Mouse (Mus musculus): Measurements from ENCODE around the gene Tfap4. TPM values are rescaled to one million over a fixed set of nuclear protein-coding genes. Genes with fewer than 3 reads are reported as not detected.
"Not testable (repeated sequence)": the region's sequence is repeated elsewhere in the genome, so short reads cannot be mapped to it uniquely, and the experiment has no call there.

Gene Tfap4
- polyA plus RNA-seq, 1 experiment from 2014 or later, result 17.5 TPM

DNA sequence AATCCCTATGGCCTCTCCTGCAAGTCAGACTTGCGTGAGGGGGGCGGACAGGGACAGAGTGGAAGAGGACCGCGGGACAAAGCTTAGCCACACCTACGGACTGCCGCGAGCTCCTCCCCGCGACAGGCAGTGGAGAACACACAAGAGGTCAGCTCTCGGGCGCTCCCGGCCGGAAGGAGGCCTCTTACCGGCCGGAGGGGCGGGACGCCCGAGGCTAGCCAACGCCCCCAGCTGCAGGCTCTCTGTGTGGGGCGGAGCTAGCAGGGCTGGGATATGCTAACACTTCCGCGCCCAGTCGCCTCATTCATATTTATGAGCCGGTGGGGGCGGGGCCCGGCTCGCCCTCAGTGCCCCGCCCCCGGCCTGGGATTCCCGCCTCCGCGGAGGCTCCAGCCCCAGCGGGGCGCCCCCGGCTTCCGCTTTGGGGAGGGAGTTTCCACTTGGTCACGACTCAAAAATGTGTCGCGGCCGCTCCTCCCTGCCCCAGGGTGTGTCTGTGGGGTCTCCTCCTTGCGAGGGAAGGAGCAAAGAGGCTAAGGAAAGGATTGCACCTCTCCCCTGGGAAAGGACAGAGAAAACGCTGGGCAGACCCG is 27.0 kb upstream of the Tfap4 start:
- H3K36me3 ChIP-seq, result peaks cover 17% of the 10 kb centered on the region
- WGBS, result 1% methylated on average over 43 of the region's 43 CpGs
- no peaks in the 10 kb centered on the region for H3K27me3 ChIP-seq (ENCODE audit: insufficient read depth, poor library complexity, severe bottlenecking)
- H3K4me1 ChIP-seq, result peaks cover 28% of the 10 kb centered on the region
- peak overlapping the region; percentile 94 for H3K27ac ChIP-seq
- H3K4me3 ChIP-seq, result peak overlapping the region; percentile 59
- no peaks in the 10 kb centered on the region for H3K9me3 ChIP-seq
- DNase-seq (ENCODE audit: low spot score), result peak; percentile 99

DNA sequence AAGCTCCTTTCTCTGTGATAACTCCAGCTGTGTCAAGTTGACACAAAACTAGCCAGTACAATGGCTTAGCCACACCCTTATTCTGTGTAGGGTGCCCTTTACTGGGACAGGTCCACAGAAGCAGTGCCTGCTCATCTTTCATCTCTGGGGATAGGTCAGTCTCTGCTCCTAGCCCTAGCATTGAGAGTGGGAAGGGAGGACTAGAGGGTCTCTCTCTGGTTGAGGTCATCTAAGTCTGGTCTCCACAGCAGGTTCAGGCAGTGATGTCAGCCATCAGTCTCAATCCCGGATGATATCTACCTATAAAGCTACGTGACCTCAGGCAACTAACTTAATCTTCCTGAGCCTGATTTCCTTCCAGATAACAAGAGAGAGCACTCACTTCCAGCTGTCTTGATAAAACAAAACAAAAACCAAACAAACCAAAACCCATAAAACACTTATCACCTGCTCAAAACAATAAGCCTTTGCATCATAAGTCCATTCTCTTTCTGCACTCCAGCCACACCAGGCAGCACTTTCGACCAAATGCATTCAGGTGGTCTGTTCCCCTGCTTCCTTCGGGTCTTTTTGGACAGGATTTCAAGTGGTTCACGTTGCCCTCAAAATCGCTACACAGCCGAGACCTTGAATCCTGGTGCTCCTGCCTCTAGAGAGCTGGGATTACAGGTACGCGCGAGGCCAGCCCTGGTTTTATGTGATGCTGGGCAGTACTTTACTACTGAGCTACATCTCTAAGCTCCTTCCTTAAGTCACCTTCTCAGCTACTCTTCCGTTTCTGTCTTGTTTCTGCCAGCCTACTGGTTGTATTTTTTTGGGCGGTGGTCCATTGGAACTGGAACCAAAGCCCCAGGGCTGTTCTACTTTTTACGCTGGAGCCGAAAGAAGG is 26.2 kb upstream of the Tfap4 start:
- Histone ChIP-seq H3K9me3 (no peaks in the 10 kb centered on the region), H3K27me3 (ENCODE audit: insufficient read depth, poor library complexity, severe bottlenecking) (no peaks in the 10 kb centered on the region), H3K36me3 (peaks cover 12% of the 10 kb centered on the region), H3K4me1 (peaks cover 28% of the 10 kb centered on the region), H3K27ac (peak overlapping the region; percentile 94), H3K4me3 (peak overlapping the region; percentile 59)
- no peak for DNase-seq (ENCODE audit: low spot score)
- WGBS, result 6% methylated on average over 14 of the region's 14 CpGs

DNA sequence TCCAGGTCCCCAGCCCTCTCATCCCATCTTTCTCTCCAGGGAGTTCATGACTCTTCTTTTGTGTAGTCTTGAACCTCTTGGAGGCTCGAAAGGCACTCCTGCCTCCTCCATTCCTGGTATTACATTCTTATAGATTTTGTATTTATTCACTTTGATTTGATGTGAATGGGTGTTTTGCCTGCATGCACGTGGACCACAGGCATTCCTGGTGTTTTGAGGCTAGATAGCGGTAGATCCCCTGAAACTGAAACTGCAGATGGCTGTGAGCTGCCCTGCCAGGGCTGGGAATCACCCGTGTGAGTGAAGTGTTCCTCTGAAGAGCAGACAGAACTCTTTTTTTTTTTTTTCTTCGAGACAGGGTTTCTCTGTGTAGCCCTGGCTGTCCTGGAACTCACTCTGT is 24.8 kb upstream of the Tfap4 start:
- no peak overlapping the region for H3K4me3 ChIP-seq
- H3K36me3 ChIP-seq, result 0 out of 2 replicates have a peak, but pooled peaks cover under 1% of the 10 kb centered on the region
- DNase-seq (ENCODE audit: low spot score), result no peak
- H3K9me3 ChIP-seq, result no peaks in the 10 kb centered on the region
- H3K27ac ChIP-seq, result no peak overlapping the region; the same call in 1 of the 2 replicates
- no peaks in the 10 kb centered on the region for H3K27me3 ChIP-seq (ENCODE audit: insufficient read depth, poor library complexity, severe bottlenecking)
- 69% methylated on average over 5 of the region's 5 CpGs for WGBS
- H3K4me1 ChIP-seq, result peaks cover 28% of the 10 kb centered on the region

DNA sequence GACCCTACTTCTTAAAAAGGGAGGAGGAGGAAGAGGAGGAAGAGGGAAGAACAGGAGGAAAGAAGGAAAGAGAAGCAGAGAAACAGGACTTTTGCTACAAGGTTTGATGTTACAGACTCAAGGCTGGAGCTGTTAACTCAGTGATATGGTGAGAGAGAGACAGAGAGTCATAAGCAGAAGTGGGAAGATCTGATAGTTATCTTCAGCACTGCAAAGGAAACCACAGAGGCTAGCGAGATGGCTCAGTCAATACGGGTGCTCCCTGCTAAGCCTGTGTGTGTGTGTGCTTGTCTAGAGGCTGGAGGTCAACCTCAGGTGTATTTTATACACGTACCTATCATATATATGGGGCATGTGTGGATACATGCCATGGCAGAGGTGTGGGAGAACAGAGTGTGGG is 24.2 kb upstream of the Tfap4 start:
- Histone ChIP-seq H3K36me3 (no peaks in the 10 kb centered on the region), H3K27me3 (ENCODE audit: insufficient read depth, poor library complexity, severe bottlenecking) (no peaks in the 10 kb centered on the region), H3K4me1 (peaks cover 32% of the 10 kb centered on the region), H3K27ac (no peak overlapping the region), H3K4me3 (no peak overlapping the region), H3K9me3 (no peaks in the 10 kb centered on the region)
- WGBS, result 74% methylated on average over 3 of the region's 3 CpGs
- no peak for DNase-seq (ENCODE audit: low spot score)

DNA sequence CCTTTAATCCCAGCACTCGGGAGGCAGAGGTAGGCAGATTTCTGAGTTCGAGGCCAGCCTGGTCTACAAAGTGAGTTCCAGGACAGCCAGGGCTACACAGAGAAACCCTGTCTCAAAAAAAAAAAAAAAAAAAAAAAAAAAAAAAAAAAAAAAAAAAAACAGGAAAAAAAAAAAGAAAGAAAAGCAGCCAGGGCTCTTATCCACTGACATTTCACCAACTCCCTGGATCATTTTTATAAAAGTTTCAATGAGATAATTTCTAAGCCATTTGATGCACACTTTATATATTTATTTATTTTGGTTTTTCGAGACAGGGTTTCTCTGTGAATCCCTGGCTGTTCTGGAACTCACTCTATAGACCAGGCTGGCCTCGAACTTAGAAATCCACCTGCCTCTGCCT is 21.5 kb upstream of the Tfap4 start:
- H3K27ac ChIP-seq; DNase-seq (ENCODE audit: low spot score); H3K9me3 ChIP-seq; H3K27me3 ChIP-seq (ENCODE audit: insufficient read depth, poor library complexity, severe bottlenecking); H3K4me3 ChIP-seq; H3K36me3 ChIP-seq: not testable (repeated sequence)
- peaks cover 16% of the 10 kb centered on the region for H3K4me1 ChIP-seq
- WGBS, result 69% methylated on average over 4 of the region's 4 CpGs

DNA sequence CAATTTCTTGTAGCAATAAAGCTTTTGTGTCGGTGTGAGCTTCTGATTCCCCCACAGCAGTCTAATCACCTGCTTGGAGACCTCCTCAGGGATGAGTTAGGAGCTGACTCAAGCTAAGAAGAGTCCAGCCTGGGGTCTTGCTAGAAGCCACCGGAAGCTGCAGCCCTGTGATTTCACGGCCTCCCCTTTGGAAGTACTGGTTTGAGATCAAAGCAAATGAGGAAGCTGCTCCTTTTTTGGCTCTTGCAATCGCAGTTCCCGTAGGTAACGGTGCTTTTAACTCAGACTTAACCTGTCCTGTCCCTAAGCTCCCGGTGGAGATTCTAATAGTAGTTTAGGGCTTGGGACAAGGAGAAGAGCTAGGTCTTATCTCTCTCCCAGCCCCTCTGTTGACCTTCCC is 19.0 kb upstream of the Tfap4 start:
- Histone ChIP-seq H3K27me3 (ENCODE audit: insufficient read depth, poor library complexity, severe bottlenecking) (no peaks in the 10 kb centered on the region), H3K4me1 (peaks cover 9% of the 10 kb centered on the region), H3K4me3 (no peak overlapping the region), H3K27ac (0 out of 2 replicates have a peak overlapping the region, but pooled peaks have one; percentile 42), H3K36me3 (no peaks in the 10 kb centered on the region), H3K9me3 (no peaks in the 10 kb centered on the region)
- 61% methylated on average over 7 of the region's 7 CpGs for WGBS
- DNase-seq (ENCODE audit: low spot score), result no peak

DNA sequence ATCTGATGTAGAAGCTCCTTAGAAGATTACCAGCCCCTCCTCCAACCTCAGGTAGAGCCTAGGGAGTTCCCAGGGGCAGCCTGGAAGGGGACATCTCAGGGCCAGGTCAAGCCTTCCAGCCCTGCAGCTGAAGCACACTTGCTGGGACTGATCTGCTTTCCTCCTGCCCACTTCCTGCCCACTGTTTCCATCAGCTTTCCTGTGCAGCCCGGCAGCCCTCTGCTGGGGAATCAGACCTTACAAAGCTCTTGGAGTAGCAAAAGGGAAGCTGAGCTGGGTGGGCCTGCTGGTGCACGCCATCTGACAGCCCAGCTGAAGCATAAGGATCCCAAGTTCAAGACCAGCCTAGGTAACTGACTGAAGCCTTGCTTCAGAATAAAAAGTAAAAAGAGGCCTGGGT is 17.2 kb upstream of the Tfap4 start:
- no peaks in the 10 kb centered on the region for H3K27me3 ChIP-seq (ENCODE audit: insufficient read depth, poor library complexity, severe bottlenecking)
- no peak overlapping the region for H3K27ac ChIP-seq
- no peaks in the 10 kb centered on the region for H3K9me3 ChIP-seq
- H3K4me1 ChIP-seq, result peaks cover 9% of the 10 kb centered on the region
- DNase-seq (ENCODE audit: low spot score), result no peak
- WGBS, result 47% methylated on average over 2 of the region's 2 CpGs
- no peaks in the 10 kb centered on the region for H3K36me3 ChIP-seq
- no peak overlapping the region for H3K4me3 ChIP-seq

DNA sequence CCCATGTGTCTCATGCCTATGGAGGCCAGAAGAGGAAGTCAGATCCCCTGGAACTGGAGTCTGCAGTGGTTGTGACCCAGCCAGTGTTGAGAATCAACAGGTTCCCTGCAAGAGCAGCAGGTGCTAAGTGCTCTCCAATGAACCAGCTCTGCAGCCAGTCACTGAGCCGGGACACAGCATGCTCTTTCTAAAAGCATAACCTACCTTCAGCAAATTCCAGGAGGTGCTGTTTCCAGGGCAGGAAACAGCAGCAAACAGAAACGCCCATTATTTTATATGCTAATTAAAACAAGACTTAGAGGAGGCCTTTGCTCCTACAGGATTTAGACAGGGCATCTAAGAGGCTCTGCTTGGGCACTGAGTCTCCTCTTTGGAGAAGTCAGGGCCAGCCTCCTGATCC is 16.4 kb upstream of the Tfap4 start:
- no peaks in the 10 kb centered on the region for H3K9me3 ChIP-seq
- no peak overlapping the region for H3K27ac ChIP-seq
- no peaks in the 10 kb centered on the region for H3K27me3 ChIP-seq (ENCODE audit: insufficient read depth, poor library complexity, severe bottlenecking)
- H3K4me3 ChIP-seq, result no peak overlapping the region
- H3K4me1 ChIP-seq, result peaks cover 12% of the 10 kb centered on the region
- DNase-seq (ENCODE audit: low spot score), result no peak
- no peaks in the 10 kb centered on the region for H3K36me3 ChIP-seq
- 58% methylated on average over 2 of the region's 2 CpGs for whole genome bisulfite sequencing

DNA sequence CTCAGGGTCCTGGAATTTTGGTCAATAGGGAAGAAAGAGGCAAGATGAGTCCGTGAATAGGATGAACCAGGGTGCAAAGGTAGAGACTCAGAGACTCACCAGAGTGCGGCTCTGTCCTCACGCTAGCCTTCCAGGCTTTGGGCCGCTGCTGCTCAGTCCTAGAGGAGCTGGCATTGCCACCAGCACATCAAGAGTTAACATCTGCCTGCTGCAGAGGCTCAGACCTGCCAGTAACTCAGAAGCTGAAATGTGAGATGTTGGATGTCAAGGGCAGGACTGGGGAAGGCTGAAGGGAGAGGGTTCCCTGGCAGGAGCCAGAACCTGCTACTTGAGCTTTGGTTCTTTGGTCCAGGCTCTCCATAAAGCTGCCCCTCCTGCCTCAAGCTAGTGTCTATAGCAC is 11.1 kb upstream of the Tfap4 start:
- peaks cover 14% of the 10 kb centered on the region for H3K4me1 ChIP-seq
- no peaks in the 10 kb centered on the region for H3K36me3 ChIP-seq
- 58% methylated on average over 4 of the region's 4 CpGs for WGBS
- no peak overlapping the region for H3K4me3 ChIP-seq
- no peaks in the 10 kb centered on the region for H3K27me3 ChIP-seq (ENCODE audit: insufficient read depth, poor library complexity, severe bottlenecking)
- H3K9me3 ChIP-seq, result no peaks in the 10 kb centered on the region
- peak overlapping the region; percentile 49; the same call in 1 of the 2 replicates for H3K27ac ChIP-seq
- no peak for DNase-seq (ENCODE audit: low spot score)

DNA sequence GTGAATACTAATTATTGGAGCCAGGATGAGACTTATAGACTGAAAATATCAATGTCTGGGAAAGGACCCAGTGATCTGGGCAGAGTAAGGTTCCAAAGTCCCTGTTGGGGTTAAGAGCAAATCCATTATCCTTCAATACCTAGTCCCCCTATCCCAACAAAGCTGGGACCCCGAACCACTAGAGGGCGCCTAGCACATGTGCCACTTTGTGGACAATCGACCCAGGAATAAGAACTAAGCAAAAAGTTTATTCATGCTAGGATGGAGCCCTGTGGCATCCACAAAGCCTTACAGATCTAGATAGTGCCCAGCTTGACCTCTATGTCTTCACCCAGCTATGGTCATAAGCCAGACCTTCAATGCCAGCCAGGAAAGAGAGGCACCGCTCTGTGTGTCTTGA is 8.3 kb upstream of the Tfap4 start:
- Histone ChIP-seq H3K9me3 (no peaks in the 10 kb centered on the region), H3K36me3 (no peaks in the 10 kb centered on the region), H3K27me3 (ENCODE audit: insufficient read depth, poor library complexity, severe bottlenecking) (no peaks in the 10 kb centered on the region), H3K27ac (no peak overlapping the region), H3K4me1 (peaks cover 14% of the 10 kb centered on the region), H3K4me3 (no peak overlapping the region)
- 20% methylated on average over 4 of the region's 4 CpGs for WGBS
- DNase-seq (ENCODE audit: low spot score), result peak; percentile 87

DNA sequence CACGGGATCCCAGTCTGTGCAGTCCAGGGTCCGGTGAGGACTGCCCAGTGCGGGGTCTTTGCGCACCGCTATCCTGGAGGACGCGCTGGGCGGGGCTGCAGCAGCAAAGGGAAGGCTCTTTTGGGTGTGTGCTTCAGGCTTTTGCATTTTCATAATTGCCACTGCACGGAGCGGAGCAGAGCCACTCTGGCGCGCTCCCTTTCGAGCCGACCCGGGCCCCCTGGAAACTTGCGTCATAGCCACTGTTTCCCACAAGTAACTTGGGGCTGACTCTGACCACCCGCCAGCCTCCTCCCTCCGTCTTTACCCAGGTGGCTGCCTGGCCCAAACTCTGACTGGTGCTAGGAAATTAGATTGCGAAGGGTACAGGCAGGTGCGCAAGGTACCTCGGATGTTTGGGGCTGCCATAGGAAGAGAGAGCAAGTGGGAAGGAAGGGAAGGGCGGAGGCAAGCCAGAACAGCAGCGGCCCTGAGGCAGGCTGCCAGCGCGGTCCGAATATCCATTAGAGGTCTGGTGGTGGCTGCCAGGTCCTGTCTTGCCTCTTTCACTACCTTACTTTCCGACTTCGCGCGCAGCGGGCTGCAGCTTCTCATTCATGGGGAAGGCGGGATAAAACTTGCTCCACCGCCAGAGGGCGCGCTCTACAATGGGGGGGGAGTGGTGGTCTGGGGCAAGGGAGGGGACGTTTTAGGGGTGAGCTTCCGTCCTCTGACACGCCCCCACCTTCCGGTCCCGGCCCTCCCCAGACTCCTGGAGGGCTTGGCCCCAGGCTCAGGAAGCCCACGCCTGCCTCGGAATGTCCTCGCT is 695 bp upstream of the Tfap4 start:
- peak; percentile 91 for DNase-seq (ENCODE audit: low spot score)
- Histone ChIP-seq H3K36me3 (no peaks in the 10 kb centered on the region), H3K27ac (peak overlapping the region; percentile 92), H3K4me1 (peaks cover 24% of the 10 kb centered on the region), H3K4me3 (peak overlapping the region; percentile 71), H3K9me3 (no peaks in the 10 kb centered on the region), H3K27me3 (ENCODE audit: insufficient read depth, poor library complexity, severe bottlenecking) (no peaks in the 10 kb centered on the region)
- 2% methylated on average over 43 of the region's 43 CpGs for WGBS

DNA sequence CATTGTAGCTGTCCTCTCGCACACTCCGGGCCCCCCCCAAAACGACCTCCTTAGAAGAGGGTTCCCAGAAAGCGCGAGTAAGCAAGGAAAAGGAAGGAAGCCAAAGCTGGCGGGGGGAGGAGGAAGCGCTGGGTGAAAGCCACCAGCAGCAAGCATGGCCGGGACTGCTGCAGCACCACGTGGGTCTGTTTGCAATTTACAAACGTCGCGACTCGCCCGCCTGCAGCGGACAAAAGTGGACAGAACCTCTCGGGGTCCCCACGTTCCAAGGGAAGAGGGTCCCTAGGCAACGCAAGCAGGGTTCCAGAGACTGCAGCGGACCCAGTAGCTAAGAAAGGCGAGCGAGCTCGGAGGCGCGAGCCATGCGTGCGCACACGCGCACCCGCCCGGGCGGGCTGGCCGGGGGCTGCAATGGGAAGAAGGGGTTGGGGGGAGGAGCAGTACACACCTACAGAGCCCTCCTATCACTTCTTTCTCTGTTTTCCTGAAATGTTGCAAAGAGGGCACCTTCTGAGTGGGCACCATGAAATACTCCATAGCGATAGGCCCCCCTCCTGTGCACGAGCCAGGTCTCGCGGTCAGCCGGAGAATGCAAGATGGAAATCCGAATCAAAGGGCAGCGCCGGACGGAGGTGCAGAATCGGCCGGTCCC is 548 bp downstream of the Tfap4 start:
- peak overlapping the region; percentile 92 for H3K27ac ChIP-seq
- peaks cover 35% of the 10 kb centered on the region for H3K4me1 ChIP-seq
- H3K9me3 ChIP-seq, result no peaks in the 10 kb centered on the region
- H3K36me3 ChIP-seq, result no peaks in the 10 kb centered on the region
- under 1% methylated on average over 43 of the region's 43 CpGs for WGBS
- DNase-seq (ENCODE audit: low spot score), result peak; percentile 88
- no peaks in the 10 kb centered on the region for H3K27me3 ChIP-seq (ENCODE audit: insufficient read depth, poor library complexity, severe bottlenecking)
- peak overlapping the region; percentile 71 for H3K4me3 ChIP-seq
